Mouse (Mus musculus): ENCODE data around the gene Ptprz1.
A peak's percentile ranks its signal among the peaks of the same experiment; 100 is the strongest.

DNA sequence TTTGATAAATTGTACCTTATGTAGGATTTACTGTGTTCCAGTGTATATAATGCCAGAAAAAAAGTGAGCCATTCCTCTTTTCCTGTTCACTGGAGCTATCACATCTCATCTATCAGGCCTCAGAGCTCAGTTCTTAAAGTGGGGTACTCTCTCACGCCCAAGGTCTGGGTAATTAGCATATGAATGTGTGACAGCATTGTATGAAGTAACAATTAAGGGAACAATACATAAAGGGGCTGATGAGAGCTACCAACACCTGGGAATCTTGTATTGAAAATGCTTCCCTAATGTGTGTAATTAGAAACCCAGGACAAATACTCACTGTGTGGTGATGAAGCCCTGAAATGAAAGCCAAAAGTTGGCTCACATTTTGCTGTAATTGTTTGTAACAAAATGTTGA lies 47.6 kb downstream of the Ptprz1 start:
- TF ChIP-seq CTCF (conservative IDR thresholded peaks at IDR 0.05; ENCODE audit: low read length): no peak
- peak; percentile 70; the same call in 1 of the 2 replicates for TF ChIP-seq NANOG (IDR thresholded peaks at IDR 0.05; ENCODE audit: borderline replicate concordance, low read length)
- TF ChIP-seq POU5F1 (IDR thresholded peaks at IDR 0.05; ENCODE audit: borderline replicate concordance, low read length): no peak

Measured in E14TG2a.4 (cell line).